Mouse (Mus musculus): ENCODE data around the gene Adgre1. TPM values are rescaled to one million over a fixed set of nuclear protein-coding genes. Genes with fewer than 3 reads are reported as not detected.

Gene Adgre1
- polyA plus RNA-seq (2017; shearing (Covaris generic)) = 1.8 TPM

GRCm38 (mm10) chr17:57358441-57358840 is at the start of gene Adgre1:
Gene Adgre1 (plus strand): TSS chr17:57358691.

Other genes with a start within 250 kb of the Adgre1 start
- 0.88 TPM for gene Cd70, start 208.9 kb upstream of the Adgre1 start, polyA plus RNA-seq (2017; shearing (Covaris generic))
- 13.4 TPM for gene Tnfsf14, start 164.5 kb upstream of the Adgre1 start, polyA plus RNA-seq (2017; shearing (Covaris generic))
- gene C3, start 130.6 kb upstream of the Adgre1 start, polyA plus RNA-seq (2017; shearing (Covaris generic)) = 3.5 TPM
- gene Gpr108, start 110.2 kb upstream of the Adgre1 start, polyA plus RNA-seq (2017; shearing (Covaris generic)) = 96.4 TPM
- 4.6 TPM for gene Trip10, start 109.2 kb upstream of the Adgre1 start, polyA plus RNA-seq (2017; shearing (Covaris generic))
- gene Vav1, start 79.6 kb upstream of the Adgre1 start, polyA plus RNA-seq (2017; shearing (Covaris generic)) = 243 TPM
- gene Vmn2r120, start 186.8 kb downstream of the Adgre1 start, polyA plus RNA-seq (2017; shearing (Covaris generic)) = not detected

Measured in CD4-positive, CD25-positive, alpha-beta regulatory T cell, adult 9 weeks (primary cell).